ENCODE assay signal across 29 mouse cellular contexts in the genomic region with DNA sequence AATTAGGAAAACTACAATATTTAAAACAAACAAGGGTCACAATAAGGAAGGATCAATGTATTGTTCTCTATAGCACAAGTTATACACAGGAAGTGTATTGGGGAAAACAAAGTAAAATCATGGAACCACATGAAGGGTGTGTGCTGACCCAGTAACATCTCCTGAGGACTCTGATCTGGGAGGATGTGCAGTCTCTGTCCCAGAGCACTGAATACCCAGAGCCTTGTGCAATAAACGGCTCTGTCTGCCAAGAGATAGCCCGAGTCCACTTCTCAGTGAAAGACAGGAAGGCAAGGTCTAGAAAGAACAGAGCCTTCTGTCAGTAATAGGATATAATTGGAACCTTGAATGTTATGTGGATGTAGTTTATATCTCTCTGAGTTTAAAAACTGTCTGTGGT. TPM values are rescaled to one million over a fixed set of nuclear protein-coding genes. Genes with fewer than 3 reads are reported as not detected.
DNase-seq lines count a peak whose midpoint lies in the region; ATAC-seq and TF ChIP-seq lines count a peak whose summit lies in the region.
"Had no signal": no experiment of that assay in that cellular context is flagged by ENCODE, and none has a peak within 500 bp of the region (broad histone marks: within the 10 kb centered on the region; RNA-seq: fewer than 3 reads in every experiment).

No protein-coding gene starts in this region.

- ATAC-seq in heart, embryonic 12.5 days (ENCODE audit: insufficient number of reproducible peaks, low FRiP score), result no peak
- peak; percentile 61 for ATAC-seq in granulocyte monocyte progenitor cell, adult 5-6 weeks (replicated peaks; ENCODE audit: poor library complexity, severe bottlenecking)
- ATAC-seq in forebrain, embryonic 13.5 days, result no peak
- ATAC-seq: forebrain, embryonic 14.5 days; forebrain, postnatal 0 days; hindbrain, embryonic 16.5 days had no signal

- H3K4me2 ChIP-seq in heart, embryonic 12.5 days, result no peak overlapping the region
- H3K4me2 ChIP-seq in forebrain, embryonic 13.5 days, result no peak overlapping the region
- H3K4me2 ChIP-seq: heart, embryonic 11.5 days; heart, embryonic 15.5 days; hindbrain, embryonic 13.5 days had no signal

- no peaks in the 10 kb centered on the region for H3K9me3 ChIP-seq in heart, embryonic 12.5 days (replicated peaks)
- no peaks in the 10 kb centered on the region for H3K9me3 ChIP-seq in forebrain, embryonic 13.5 days (replicated peaks)
- H3K9me3 ChIP-seq: forebrain, embryonic 10.5 days; G1E; heart, embryonic 15.5 days; hindbrain, embryonic 10.5 days; hindbrain, embryonic 13.5 days had no signal

- H3K27ac ChIP-seq in heart, embryonic 12.5 days (ENCODE audit: poor library complexity, severe bottlenecking), result no peak overlapping the region
- H3K27ac ChIP-seq in thymus, adult 2 months (ENCODE audit: control insufficient read depth, insufficient read depth, low read length), result peak overlapping the region; percentile 45; the same call in 1 of the 2 replicates
- H3K27ac ChIP-seq in forebrain, embryonic 13.5 days, result no peak overlapping the region
- H3K27ac ChIP-seq: forebrain, embryonic 10.5 days; gastrocnemius, adult 2 months; heart, embryonic 15.5 days; hindbrain, embryonic 10.5 days; hindbrain, embryonic 13.5 days had no signal

- H3K4me3 ChIP-seq in heart, embryonic 12.5 days, result no peak overlapping the region
- no peak overlapping the region for H3K4me3 ChIP-seq in thymus, adult 2 months (ENCODE audit: control insufficient read depth, insufficient read depth, low read length)
- no peak overlapping the region for H3K4me3 ChIP-seq in forebrain, embryonic 13.5 days
- H3K4me3 ChIP-seq: forebrain, embryonic 10.5 days; gastrocnemius, adult 2 months; heart, embryonic 15.5 days; hindbrain, embryonic 10.5 days; hindbrain, embryonic 13.5 days had no signal

- TF ChIP-seq POLR2A in thymus, adult 2 months (IDR thresholded peaks at IDR 0.05; ENCODE audit: control insufficient read depth, extremely low read depth, insufficient read depth, low read length, poor library complexity), result no peak

- no peaks in the 10 kb centered on the region for H3K27me3 ChIP-seq in heart, embryonic 12.5 days (replicated peaks)
- H3K27me3 ChIP-seq in thymus, adult 2 months (ENCODE audit: control insufficient read depth, insufficient read depth, low read length), result no peaks in the 10 kb centered on the region
- H3K27me3 ChIP-seq in forebrain, embryonic 13.5 days, result no peaks in the 10 kb centered on the region
- H3K27me3 ChIP-seq: CH12.LX; heart, embryonic 15.5 days; hindbrain, embryonic 13.5 days had no signal

- no peak for TF ChIP-seq CTCF in thymus, adult 2 months (IDR thresholded peaks at IDR 0.05; ENCODE audit: borderline replicate concordance, control insufficient read depth, extremely low read depth, insufficient read depth, low read length, poor library complexity)

- 0 out of 2 replicates have a peak, but pooled peaks cover 2% of the 10 kb centered on the region for H3K4me1 ChIP-seq in heart, embryonic 12.5 days (replicated peaks)
- H3K4me1 ChIP-seq in thymus, adult 2 months (replicated peaks; ENCODE audit: control insufficient read depth, insufficient read depth, low read length), result peaks cover 35% of the 10 kb centered on the region
- no peaks in the 10 kb centered on the region for H3K4me1 ChIP-seq in forebrain, embryonic 13.5 days
- H3K4me1 ChIP-seq: forebrain, embryonic 10.5 days; heart, embryonic 15.5 days; hindbrain, embryonic 10.5 days; hindbrain, embryonic 13.5 days had no signal

- no peak overlapping the region for H3K9ac ChIP-seq in heart, embryonic 12.5 days
- no peak overlapping the region for H3K9ac ChIP-seq in forebrain, embryonic 13.5 days
- H3K9ac ChIP-seq: forebrain, postnatal 0 days; heart, embryonic 15.5 days; hindbrain, embryonic 13.5 days had no signal

- WGBS in heart, embryonic 12.5 days, result 42% methylated on average over 2 of the region's 2 CpGs
- WGBS in thymus, adult 2 months, result 22% methylated on average over 2 of the region's 2 CpGs
- 80% methylated on average over 2 of the region's 2 CpGs for WGBS in forebrain, embryonic 13.5 days

- intact Hi-C loops in gastrocnemius, postnatal 36 days (cut with DNase I), result no loop called here

- no peaks in the 10 kb centered on the region for H3K36me3 ChIP-seq in heart, embryonic 12.5 days
- no peaks in the 10 kb centered on the region for H3K36me3 ChIP-seq in thymus, adult 2 months (ENCODE audit: control insufficient read depth, insufficient read depth, low read length)
- no peaks in the 10 kb centered on the region for H3K36me3 ChIP-seq in forebrain, embryonic 13.5 days (ENCODE audit: poor library complexity, severe bottlenecking)
- H3K36me3 ChIP-seq: forebrain, embryonic 10.5 days; G1E; heart, embryonic 15.5 days; hindbrain, embryonic 10.5 days; hindbrain, embryonic 13.5 days had no signal

- DNase-seq in heart, adult 11 months, result peak; percentile 22
- no peak for DNase-seq in thymus, adult 2 months
- no peak for DNase-seq in thymus, postnatal 36 days
- DNase-seq in naive thymus-derived CD4-positive, alpha-beta T cell, adult 2 months (ENCODE audit: low read depth), result peak; percentile 50
- DNase-seq in gastrocnemius, postnatal 36 days, result no peak
- DNase-seq: adrenal gland, adult 2 months; adrenal gland, postnatal 14 days; B cell, adult 2 months; cerebellum, adult 11 months; cerebellum, adult 8-10 months; cerebellum, postnatal 10 days; cerebellum, postnatal 36 days; forebrain, postnatal 0 days; gastrocnemius, adult 2 months; gastrocnemius, postnatal 14 days; heart, postnatal 10 days; heart, postnatal 36 days had no signal

RNA-seq across cellular contexts. Expression of a gene that starts 56.3 kb away (rescaled TPM):
- 77.0 and 81.6 TPM in 2 replicates for polyA plus RNA-seq in heart, embryonic 12.5 days (2016; fragmentation: Nextera tagmentation; extraction: Ambion mirVana)
- 27.8 and 33.5 TPM in 2 replicates for polyA plus RNA-seq in thymus, adult 2 months (2012; rRNA removed)
- 53.8 and 73.3 TPM in 2 replicates for total RNA-seq in granulocyte monocyte progenitor cell, adult 5-6 weeks (2014; fragmentation: Nextera tagmentation)
- 81.5 and 87.9 TPM in 2 replicates for total RNA-seq in granulocyte monocyte progenitor cell, adult 5-6 weeks (2017)
- polyA plus RNA-seq in forebrain, embryonic 13.5 days (2015; fragmentation: Nextera tagmentation; extraction: Ambion mirVana), result 108 and 120 TPM in 2 replicates
- total RNA-seq in gastrocnemius, postnatal 36 days (2021), result 10 to 100 TPM; 61.0 to 61.7 TPM

Comparison
In these comparisons a context has a peak if more than half of its experiments do, and no peak if none do; other contexts are left out.
1. DNase-seq: peak in heart, adult 11 months (single experiment) and naive thymus-derived CD4-positive, alpha-beta T cell, adult 2 months (single experiment); none in thymus, adult 2 months (single experiment), thymus, postnatal 36 days (0 of 2) and gastrocnemius, postnatal 36 days (0 of 2).